Mouse (Mus musculus) urinary bladder, postnatal 36 days (tissue): ENCODE results near the gene Riiad1.

Source experiments
- DNase-seq, 2 experiments: peaks; one replicate each; pipeline ENCODE4 v3.0.0; 2022; ENCODE audit warnings: low spot score in 2 of 2, mixed read lengths in 1 of 2

Gene Riiad1

DNA sequence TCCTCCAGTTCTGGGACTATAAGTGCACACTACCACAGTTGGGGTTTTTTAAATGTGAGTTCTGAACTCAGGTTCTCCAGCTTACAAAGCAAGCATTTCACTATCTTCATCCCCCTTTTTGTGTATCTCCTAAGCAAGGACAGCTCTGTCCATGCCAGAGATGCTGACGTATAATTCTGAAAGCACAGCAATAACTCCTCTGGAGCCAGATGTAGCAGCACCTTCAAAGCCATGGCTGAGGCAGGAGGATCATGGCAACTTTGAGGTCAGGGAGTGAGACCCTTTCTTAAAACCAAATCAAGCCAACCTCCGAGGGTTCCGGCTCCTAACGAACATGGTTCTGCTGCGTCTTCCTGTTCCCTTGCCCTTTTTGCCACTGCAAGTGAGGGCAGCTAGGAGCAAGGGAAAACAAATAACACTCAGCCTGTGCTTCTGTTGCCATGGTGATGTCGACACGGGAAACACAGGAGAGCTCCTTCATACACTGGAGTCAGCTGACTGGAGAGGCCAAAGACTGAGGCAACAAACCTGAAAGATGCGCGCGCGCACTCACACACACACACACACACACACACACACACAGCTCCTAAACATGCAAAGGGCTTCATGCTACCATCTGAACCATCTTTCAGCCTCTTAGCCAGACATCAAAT, 16.1 kb downstream of the Riiad1 start:
- no peak for DNase-seq

GRCm38 (mm10) chr3:94459834-94460233, 20.3 kb downstream of the Riiad1 start:
- DNase-seq: no peak

DNA sequence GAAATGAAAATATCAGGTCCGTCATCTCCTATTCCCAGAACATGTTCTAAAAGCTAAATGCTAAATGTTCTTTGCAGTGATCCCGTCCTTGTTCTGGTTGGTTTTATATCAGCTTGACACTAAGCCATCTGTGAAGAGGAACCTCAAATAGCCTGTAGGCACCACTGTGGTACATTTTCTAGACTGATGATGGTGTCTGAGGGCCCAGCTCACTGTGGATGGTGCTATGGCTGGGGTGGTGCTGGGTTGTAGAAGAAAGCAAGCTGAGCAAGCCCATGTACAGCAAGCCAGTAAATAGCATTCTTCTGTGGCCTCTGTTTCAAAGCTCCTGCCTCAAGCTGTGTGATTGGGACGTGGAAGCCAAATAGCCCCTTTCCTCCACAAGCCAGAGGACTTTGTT, 23.1 kb downstream of the Riiad1 start:
- DNase-seq: no peak

DNA sequence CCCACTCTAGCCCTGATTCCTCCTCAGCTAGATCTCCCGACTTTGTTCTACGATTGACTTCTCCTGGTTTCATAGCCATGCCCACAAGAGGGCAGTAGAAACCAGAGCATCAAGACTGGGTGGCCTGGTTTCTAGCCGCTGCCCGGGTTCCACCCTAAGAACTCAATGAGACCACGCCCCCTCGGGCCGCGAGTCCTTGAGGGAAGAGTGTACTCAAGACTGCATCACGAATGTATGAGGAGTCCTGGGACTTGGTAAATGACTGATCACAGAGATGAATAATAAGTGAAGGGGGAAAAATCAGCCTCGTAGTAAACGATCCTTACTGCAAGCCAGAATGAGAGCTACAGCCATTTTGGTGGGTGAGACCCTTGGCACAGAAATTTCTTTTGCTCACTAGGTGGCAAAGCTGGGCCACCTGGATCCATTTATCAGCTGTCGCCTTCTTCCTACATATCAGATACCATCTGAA, 23.6 kb downstream of the Riiad1 start:
- peak; percentile 67 to 79 for DNase-seq

DNA sequence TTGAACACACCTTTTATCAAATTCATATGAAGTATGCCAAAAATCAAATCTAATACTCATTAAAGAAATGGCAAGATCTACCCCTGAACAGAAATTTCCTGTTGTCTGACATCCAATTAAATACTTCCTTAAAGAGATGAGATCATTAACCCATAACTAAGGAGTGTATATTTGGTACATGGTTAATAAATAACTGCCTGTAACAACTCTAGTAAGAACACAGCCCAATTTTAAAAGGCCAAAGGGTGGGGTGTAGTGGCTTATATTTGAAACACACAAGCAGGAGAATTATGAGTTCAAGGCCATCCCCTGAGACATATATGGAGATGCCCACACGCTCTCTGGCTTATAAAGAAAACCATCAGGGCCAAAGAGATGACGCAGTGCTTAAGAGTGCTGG, 30.8 kb downstream of the Riiad1 start:
- DNase-seq: no peak

GRCm38 (mm10) chr3:94443597-94443964, 36.6 kb downstream of the Riiad1 start, which contains the start of gene Oaz3:
Gene Oaz3, minus strand, starts transcription at chr3:94443915.
- no peak for DNase-seq

DNA sequence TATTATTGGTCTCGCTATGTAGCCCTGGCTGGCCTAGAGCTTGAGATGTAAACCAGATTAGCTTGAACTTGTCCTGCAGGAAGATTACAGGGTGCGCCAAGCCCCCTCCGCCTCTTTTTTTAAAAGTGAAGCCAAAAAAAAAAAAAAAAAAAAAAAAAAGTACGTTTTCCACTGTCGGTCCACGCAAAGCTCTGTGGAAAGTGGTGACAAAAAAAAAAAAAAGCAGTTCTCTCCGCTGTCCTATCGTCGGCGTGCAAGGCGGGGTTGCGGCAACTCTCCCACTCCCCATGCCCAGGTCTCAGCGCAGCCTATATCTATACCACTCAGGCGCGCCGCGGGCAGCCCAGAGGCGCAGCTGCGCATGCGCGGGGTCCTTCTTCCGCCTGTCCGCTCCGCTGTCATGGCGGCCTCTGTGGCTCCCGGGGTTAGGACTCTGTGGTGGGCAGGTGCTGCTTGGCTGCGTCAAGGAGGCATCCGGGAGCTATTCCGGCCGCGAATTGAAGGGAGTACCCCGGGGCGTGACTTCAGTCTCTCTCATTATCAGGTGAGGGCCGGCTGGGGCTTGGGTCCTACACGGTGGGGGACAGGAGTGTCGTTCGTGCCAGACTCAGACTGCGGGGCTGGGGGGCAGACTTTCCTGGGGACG, 37.1 kb downstream of the Riiad1 start, which contains the start of gene Mrpl9:
Mrpl9 (plus strand) TSS at position 368 of the 646 bp plus-strand sequence.
- DNase-seq: peak; percentile 89 to 92

DNA sequence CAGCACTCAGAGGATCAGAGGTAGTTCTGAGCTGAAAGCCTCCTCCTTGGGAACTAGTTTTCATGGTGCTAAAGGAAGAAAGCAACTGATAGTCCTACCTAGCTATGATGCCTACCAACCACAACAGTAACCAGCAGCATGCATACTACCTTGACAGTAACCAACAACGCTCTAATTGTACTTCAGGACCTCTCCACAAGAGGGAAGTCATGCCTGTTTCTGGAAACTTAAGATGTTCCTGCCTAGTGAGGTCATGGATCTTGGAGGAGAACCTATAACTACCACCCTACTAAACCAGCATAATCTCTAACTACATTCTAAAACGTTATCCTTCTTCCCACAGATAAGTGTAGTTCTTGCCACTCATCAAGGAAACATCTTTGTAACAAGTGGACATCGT, 39.0 kb downstream of the Riiad1 start:
- DNase-seq: no peak

- DNase-seq: no peak
Measured at GRCm38 (mm10) chr3:94436420-94436819, 43.7 kb downstream of the Riiad1 start.

GRCm38 (mm10) chr3:94434305-94434704, 45.8 kb downstream of the Riiad1 start:
- DNase-seq: no peak

DNA sequence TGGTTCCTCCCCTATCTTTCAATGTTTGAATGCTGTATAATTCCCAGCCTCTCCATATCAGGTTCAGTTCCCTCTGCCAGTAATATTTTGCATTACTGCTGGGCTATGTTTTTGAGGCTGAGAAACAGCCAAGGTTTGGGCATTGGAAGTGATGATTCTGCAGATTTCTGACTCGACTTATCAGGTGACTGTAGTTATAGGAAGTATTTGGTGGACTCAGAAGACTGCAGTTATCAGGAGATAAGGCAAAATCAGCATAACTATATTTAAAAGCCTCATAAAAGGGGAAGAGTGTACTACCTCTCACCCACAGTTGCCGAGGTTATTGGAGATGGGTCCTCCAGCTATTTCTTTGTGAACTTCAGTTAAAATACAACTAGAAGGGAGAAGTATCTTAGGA, 49.2 kb downstream of the Riiad1 start:
- no peak for DNase-seq
